Mouse (Mus musculus) thymus, adult 2 months (tissue): ENCODE data around the gene Tmem120b.

Experiments used
- CTCF ChIP-seq: fragments of 200-500 bp; IDR thresholded peaks from 2 replicates; pipeline ENCODE4 v1.5.1; 2012; ENCODE audit warnings: mild to moderate bottlenecking, control low read depth, low read length, moderate library complexity, borderline replicate concordance; ENCODE audit not compliant: control insufficient read depth, poor library complexity, insufficient read depth; ENCODE audit errors: extremely low read depth
- POLR2A ChIP-seq: fragments of 200-500 bp; IDR thresholded peaks from 2 replicates; pipeline ENCODE4 v1.6.1; 2012; ENCODE audit warnings: mild to moderate bottlenecking, low read length, control low read depth, moderate library complexity; ENCODE audit not compliant: control insufficient read depth, poor library complexity, insufficient read depth; ENCODE audit errors: extremely low read depth

- TF ChIP-seq CTCF: no peak
- TF ChIP-seq POLR2A: no peak
Observed at GRCm38 (mm10) chr5:123080510-123080909, 12.3 kb downstream of the Tmem120b start.
